Mouse (Mus musculus): Measurements from ENCODE around the gene Pdcd4.

DNA sequence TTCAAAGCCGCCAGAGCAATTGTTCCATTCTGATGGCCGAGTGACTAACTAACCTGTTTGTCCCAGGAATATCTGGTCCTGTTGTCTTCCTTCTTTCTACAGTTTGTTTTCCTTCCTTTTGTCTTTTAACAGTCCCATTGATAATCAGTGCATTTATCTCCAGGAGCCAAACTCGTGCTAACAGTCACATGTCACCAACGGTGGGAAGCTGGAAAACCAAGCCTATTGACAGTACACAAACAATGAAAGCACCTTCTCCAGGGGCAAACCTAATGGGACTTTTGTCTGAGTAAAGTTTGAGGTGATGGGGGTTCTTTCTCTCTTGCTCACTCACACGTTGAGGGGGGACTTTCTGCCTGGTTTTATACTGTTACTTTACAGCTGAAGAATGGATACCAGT is 1.8 kb upstream of the Pdcd4 start:
- TF ChIP-seq MYOG (IDR thresholded peaks at IDR 0.05; ENCODE audit: control insufficient read depth, extremely low read depth, insufficient read length) (no peak), CTCF (IDR thresholded peaks at IDR 0.05; ENCODE audit: control insufficient read depth, insufficient read depth, insufficient read length) (no peak), USF1 (IDR thresholded peaks at IDR 0.05; ENCODE audit: low read depth) (no peak), MYOD1 (IDR thresholded peaks at IDR 0.05; ENCODE audit: control insufficient read depth, insufficient read length, low read depth) (no peak), MAX (IDR thresholded peaks at IDR 0.05) (no peak)
